Mouse (Mus musculus) embryonic fibroblast, embryonic 13.5 days (primary cell): ENCODE data around the gene Olfr1131. TPM values are rescaled to one million over a fixed set of nuclear protein-coding genes. Genes with fewer than 3 reads are reported as not detected.
"Not testable (repeated sequence)": the region's sequence is repeated elsewhere in the genome, so short reads cannot be mapped to it uniquely, and the experiment has no call there.

Source experiments
- H3K27ac ChIP-seq: 2 replicates; pipeline ENCODE4 v1.5.1; 2012; ENCODE audit warnings: low read length, control low read depth, inconsistent platforms; ENCODE audit not compliant: insufficient read depth
- H3K4me1 ChIP-seq: 2 replicates; pipeline ENCODE4 v1.6.1; 2011; ENCODE audit warnings: low read length; ENCODE audit not compliant: control insufficient read depth, insufficient read depth
- H3K4me3 ChIP-seq: 2 replicates; pipeline ENCODE4 v1.5.1; 2011; ENCODE audit warnings: mild to moderate bottlenecking, control low read depth, low read length; ENCODE audit not compliant: insufficient read depth
- CTCF ChIP-seq: IDR thresholded peaks from 2 replicates; pipeline ENCODE4 v1.5.1; 2011; ENCODE audit warnings: mild to moderate bottlenecking, control low read depth, low read length, moderate library complexity, borderline replicate concordance; ENCODE audit not compliant: insufficient read depth
- POLR2A ChIP-seq: IDR thresholded peaks from 2 replicates; pipeline ENCODE4 v1.6.1; 2011; ENCODE audit warnings: low read depth, mild to moderate bottlenecking, control low read depth, low read length, moderate library complexity
- polyA plus RNA-seq: library from polyadenylated mRNA; stranded (reverse); fragments of >200 nt; gene quantifications from 2 replicates; pipeline ENCODE4 v1.2.4, GENCODE M21; 2011; ENCODE audit warnings: low read depth; ENCODE audit not compliant: missing spikeins, insufficient read length

Olfr1131 gene
- not detected in 2 replicates for polyA plus RNA-seq

- no peaks in the 10 kb centered on the region for H3K4me1 ChIP-seq
- TF ChIP-seq POLR2A = no peak
- TF ChIP-seq CTCF = no peak
- no peak within 1 kb of the TSS for H3K4me3 ChIP-seq
- no peak within 1 kb of the TSS for H3K27ac ChIP-seq
Measured at GRCm38 (mm10) chr2:87626804-87627203, at the start of gene Olfr1131. TSS of gene Olfr1131 (plus strand) at chr2:87627104.

GRCm38 (mm10) chr2:87605912-87606311 lies 21.0 kb upstream of the Olfr1131 start, which contains the start of gene Olfr1130:
TSS of gene Olfr1130 (plus strand) at chr2:87606212.
- not testable (repeated sequence) for H3K27ac ChIP-seq, H3K4me3 ChIP-seq, H3K4me1 ChIP-seq

GRCm38 (mm10) chr2:87637435-87637834 lies 10.5 kb downstream of the Olfr1131 start, which contains the start of gene Olfr1132:
TSS of gene Olfr1132 (minus strand) at chr2:87637535.
- TF ChIP-seq CTCF = no peak
- TF ChIP-seq POLR2A = no peak
- H3K27ac ChIP-seq = no peak within 1 kb of the TSS
- no peaks in the 10 kb centered on the region for H3K4me1 ChIP-seq
- H3K4me3 ChIP-seq = no peak within 1 kb of the TSS

GRCm38 (mm10) chr2:87642441-87642840 lies 15.5 kb downstream of the Olfr1131 start:
- Histone ChIP-seq H3K27ac (no peak overlapping the region), H3K4me3 (no peak overlapping the region), H3K4me1 (no peaks in the 10 kb centered on the region)
- TF ChIP-seq CTCF = no peak
- TF ChIP-seq POLR2A = no peak

GRCm38 (mm10) chr2:87647274-87647673 lies 20.4 kb downstream of the Olfr1131 start, which contains the start of gene Olfr1133:
TSS of gene Olfr1133 (minus strand) at chr2:87647374.
- Histone ChIP-seq H3K4me3 (no peak within 1 kb of the TSS), H3K27ac (no peak within 1 kb of the TSS)

GRCm38 (mm10) chr2:87658360-87658759 lies 31.5 kb downstream of the Olfr1131 start, which contains the start of gene Olfr1134:
TSS of gene Olfr1134 (minus strand) at chr2:87658460.
- Histone ChIP-seq H3K4me1 (no peaks in the 10 kb centered on the region), H3K4me3 (no peak within 1 kb of the TSS), H3K27ac (no peak within 1 kb of the TSS)
- no peak for TF ChIP-seq POLR2A
- TF ChIP-seq CTCF = no peak

More at GRCm38 (mm10) chr2:87647274-87647673, 20.4 kb downstream of the Olfr1131 start, which contains the start of gene Olfr1133:
- TF ChIP-seq CTCF (no peak), POLR2A (no peak)
- no peaks in the 10 kb centered on the region for H3K4me1 ChIP-seq

GRCm38 (mm10) chr2:87673564-87673963 lies 46.7 kb downstream of the Olfr1131 start, which contains the start of gene Olfr1135:
TSS of gene Olfr1135 (minus strand) at chr2:87673664.
- no peak within 1 kb of the TSS for H3K27ac ChIP-seq
- no peaks in the 10 kb centered on the region for H3K4me1 ChIP-seq
- TF ChIP-seq POLR2A (no peak), CTCF (no peak)
- H3K4me3 ChIP-seq = no peak within 1 kb of the TSS

Other genes starting within 250 kb of the Olfr1131 start
- not detected in 2 replicates for gene Olfr1122, start 241.3 kb upstream of the Olfr1131 start, polyA plus RNA-seq
- 0.11 TPM in 1 of 2 replicates, not detected in the other for gene Olfr1123, start 210.5 kb upstream of the Olfr1131 start, polyA plus RNA-seq
- not detected in 2 replicates for gene Olfr1124, start 196.8 kb upstream of the Olfr1131 start, polyA plus RNA-seq
- not detected in 2 replicates for gene Olfr1126, start 173.1 kb upstream of the Olfr1131 start, polyA plus RNA-seq
- gene Pramel7, start 130.0 kb upstream of the Olfr1131 start, polyA plus RNA-seq = not detected in 2 replicates
- gene Pramel6, start 120.5 kb upstream of the Olfr1131 start, polyA plus RNA-seq = not detected in 2 replicates
- not detected in 2 replicates for gene Olfr153, start 95.3 kb upstream of the Olfr1131 start, polyA plus RNA-seq
- gene Olfr1128, start 81.6 kb upstream of the Olfr1131 start, polyA plus RNA-seq = not detected in 2 replicates
- not detected in 2 replicates for gene Olfr1129, start 53.2 kb upstream of the Olfr1131 start, polyA plus RNA-seq
- gene Olfr1130, start 20.9 kb upstream of the Olfr1131 start, polyA plus RNA-seq = not detected in 2 replicates
- not detected in 2 replicates for gene Olfr1132, start 10.4 kb downstream of the Olfr1131 start, polyA plus RNA-seq
- not detected in 2 replicates for gene Olfr1133, start 20.3 kb downstream of the Olfr1131 start, polyA plus RNA-seq
- not detected in 2 replicates for gene Olfr1134, start 31.4 kb downstream of the Olfr1131 start, polyA plus RNA-seq
- gene Olfr1135, start 46.6 kb downstream of the Olfr1131 start, polyA plus RNA-seq = not detected in 2 replicates
- gene Olfr1136, start 66.8 kb downstream of the Olfr1131 start, polyA plus RNA-seq = not detected in 2 replicates
- not detected in 2 replicates for gene Olfr1137, start 86.1 kb downstream of the Olfr1131 start, polyA plus RNA-seq
- not detected in 2 replicates for gene Olfr1138, start 112.9 kb downstream of the Olfr1131 start, polyA plus RNA-seq
- not detected in 2 replicates for gene Olfr1140, start 116.6 kb downstream of the Olfr1131 start, polyA plus RNA-seq
- not detected in 2 replicates for gene Olfr1141, start 126.9 kb downstream of the Olfr1131 start, polyA plus RNA-seq
- gene Olfr152, start 152.4 kb downstream of the Olfr1131 start, polyA plus RNA-seq = not detected in 2 replicates
- gene Olfr1143, start 173.5 kb downstream of the Olfr1131 start, polyA plus RNA-seq = not detected in 2 replicates
- gene Olfr1145, start 182.7 kb downstream of the Olfr1131 start, polyA plus RNA-seq = not detected in 2 replicates
- not detected in 2 replicates for gene Olfr1148, start 203.4 kb downstream of the Olfr1131 start, polyA plus RNA-seq
- gene Olfr1150-ps1, start 216.9 kb downstream of the Olfr1131 start, polyA plus RNA-seq = not detected in 2 replicates
- not detected in 2 replicates for gene Olfr1151, start 228.8 kb downstream of the Olfr1131 start, polyA plus RNA-seq
- 0.09 TPM in 1 of 2 replicates, not detected in the other for gene Olfr1152, start 239.4 kb downstream of the Olfr1131 start, polyA plus RNA-seq